Mouse (Mus musculus): ENCODE results near the gene Ssu2. TPM values are rescaled to one million over a fixed set of nuclear protein-coding genes. Genes with fewer than 3 reads are reported as not detected.

Ssu2 gene
- 2.7 and 3.0 TPM in 2 replicates for polyA plus RNA-seq (2015; fragmentation: Nextera tagmentation; extraction: Ambion mirVana)

GRCm38 (mm10) chr6:112387947-112388346 lies at the start of gene Ssu2:
Gene Ssu2, minus strand, starts transcription at chr6:112388023.
- no peak for ATAC-seq (ENCODE audit: insufficient read depth, low FRiP score, low read depth)
- Histone ChIP-seq H3K4me3 (replicated peaks) (no peak within 1 kb of the TSS), H3K4me1 (no peaks in the 10 kb centered on the region), H3K36me3 (no peaks in the 10 kb centered on the region), H3K9me3 (no peaks in the 10 kb centered on the region), H3K27me3 (replicated peaks) (no peaks in the 10 kb centered on the region), H3K4me2 (no peak within 1 kb of the TSS), H3K9ac (no peak within 1 kb of the TSS), H3K27ac (no peak within 1 kb of the TSS; the same call in 1 of the 2 replicates)
- WGBS, result 68% methylated on average over 9 of the region's 9 CpGs

DNA sequence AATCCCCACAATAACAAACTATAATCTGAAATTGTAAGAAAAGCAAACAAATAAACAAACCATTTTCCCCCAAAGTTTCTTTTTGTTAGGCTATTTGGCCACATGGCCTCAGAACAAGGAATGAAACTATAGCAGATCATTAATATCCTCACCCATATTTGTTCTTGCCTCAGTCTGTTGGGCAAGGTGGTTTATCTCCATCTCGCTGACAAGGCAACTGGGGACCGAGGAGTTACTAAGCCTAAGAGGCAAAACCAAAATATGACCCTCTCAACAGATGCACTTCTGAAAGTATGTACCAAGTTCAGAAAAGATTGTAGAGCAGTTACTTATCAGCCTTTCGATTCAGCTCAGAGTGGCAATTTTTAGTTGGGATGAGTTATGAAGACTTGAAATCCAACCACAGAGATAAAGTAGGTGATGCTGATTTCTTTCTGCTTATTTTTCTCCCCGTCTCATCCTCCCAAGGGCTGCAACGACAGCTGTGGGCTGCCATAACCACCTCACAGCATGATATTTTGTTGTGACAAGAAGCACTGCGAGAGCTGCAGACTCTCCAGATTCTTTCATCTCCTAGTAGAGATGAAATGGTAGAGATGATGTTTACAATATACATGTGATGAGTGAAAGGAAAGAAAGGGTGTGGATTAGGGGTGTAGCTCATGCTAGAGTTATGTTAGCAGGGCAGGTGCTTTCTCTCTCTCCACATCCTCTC lies 38.4 kb upstream of the Ssu2 start:
- no peak overlapping the region for H3K9ac ChIP-seq
- WGBS, result 60% methylated on average over 6 of the region's 6 CpGs
- no peaks in the 10 kb centered on the region for H3K9me3 ChIP-seq
- no peak overlapping the region for H3K27ac ChIP-seq
- no peaks in the 10 kb centered on the region for H3K36me3 ChIP-seq
- H3K27me3 ChIP-seq (replicated peaks), result no peaks in the 10 kb centered on the region
- no peak for ATAC-seq (ENCODE audit: insufficient read depth, low FRiP score, low read depth)
- H3K4me1 ChIP-seq, result no peaks in the 10 kb centered on the region
- no peak overlapping the region for H3K4me3 ChIP-seq (replicated peaks)
- no peak overlapping the region for H3K4me2 ChIP-seq

- ATAC-seq (ENCODE audit: insufficient read depth, low FRiP score, low read depth), result peak; percentile 58; the same call in 1 of the 2 replicates
- no peaks in the 10 kb centered on the region for H3K4me1 ChIP-seq
- H3K27me3 ChIP-seq (replicated peaks), result no peaks in the 10 kb centered on the region
- no peak overlapping the region for H3K27ac ChIP-seq
- no peaks in the 10 kb centered on the region for H3K36me3 ChIP-seq
- WGBS, result 69% methylated on average over 8 of the region's 8 CpGs
- no peak overlapping the region for H3K4me3 ChIP-seq (replicated peaks)
- H3K9me3 ChIP-seq, result no peaks in the 10 kb centered on the region
- H3K9ac ChIP-seq, result no peak overlapping the region
- H3K4me2 ChIP-seq, result no peak overlapping the region
These were observed 36.1 kb upstream of the Ssu2 start for GRCm38 (mm10) chr6:112423746-112424501.

DNA sequence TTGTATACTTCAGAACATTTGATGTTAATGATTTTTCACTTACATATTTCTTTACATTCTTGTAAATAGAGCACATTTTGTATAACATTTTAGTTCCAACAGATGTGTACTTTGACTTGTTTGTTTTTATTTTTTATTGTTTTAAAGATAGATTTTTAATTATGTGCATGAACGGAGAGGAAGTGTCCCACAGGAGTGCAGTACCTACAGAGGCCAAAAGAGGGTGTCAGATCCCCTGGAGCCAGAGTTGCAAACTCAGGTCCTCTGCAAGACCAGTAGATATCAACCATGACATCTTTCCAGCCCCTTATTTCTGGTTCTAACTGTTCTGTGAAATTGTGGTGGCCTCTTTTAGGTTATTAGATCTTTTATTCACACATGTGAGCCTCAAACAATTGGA lies 33.1 kb upstream of the Ssu2 start:
- Histone ChIP-seq H3K27me3 (replicated peaks) (no peaks in the 10 kb centered on the region), H3K27ac (no peak overlapping the region), H3K36me3 (no peaks in the 10 kb centered on the region), H3K9ac (no peak overlapping the region), H3K4me3 (replicated peaks) (no peak overlapping the region), H3K9me3 (no peaks in the 10 kb centered on the region), H3K4me2 (no peak overlapping the region), H3K4me1 (no peaks in the 10 kb centered on the region)
- 87% methylated on average over 1 of the region's 1 CpGs for WGBS
- no peak for ATAC-seq (ENCODE audit: insufficient read depth, low FRiP score, low read depth)

- H3K4me3 ChIP-seq (replicated peaks), result no peak overlapping the region
- no peak overlapping the region for H3K4me2 ChIP-seq
- H3K9ac ChIP-seq, result no peak overlapping the region
- no peaks in the 10 kb centered on the region for H3K9me3 ChIP-seq
- WGBS, result 74% methylated on average over 9 of the region's 9 CpGs
- no peak for ATAC-seq (ENCODE audit: insufficient read depth, low FRiP score, low read depth)
- H3K27me3 ChIP-seq (replicated peaks), result no peaks in the 10 kb centered on the region
- no peaks in the 10 kb centered on the region for H3K36me3 ChIP-seq
- H3K4me1 ChIP-seq, result no peaks in the 10 kb centered on the region
- no peak overlapping the region for H3K27ac ChIP-seq
These were observed 31.5 kb upstream of the Ssu2 start for GRCm38 (mm10) chr6:112419333-112419732.

DNA sequence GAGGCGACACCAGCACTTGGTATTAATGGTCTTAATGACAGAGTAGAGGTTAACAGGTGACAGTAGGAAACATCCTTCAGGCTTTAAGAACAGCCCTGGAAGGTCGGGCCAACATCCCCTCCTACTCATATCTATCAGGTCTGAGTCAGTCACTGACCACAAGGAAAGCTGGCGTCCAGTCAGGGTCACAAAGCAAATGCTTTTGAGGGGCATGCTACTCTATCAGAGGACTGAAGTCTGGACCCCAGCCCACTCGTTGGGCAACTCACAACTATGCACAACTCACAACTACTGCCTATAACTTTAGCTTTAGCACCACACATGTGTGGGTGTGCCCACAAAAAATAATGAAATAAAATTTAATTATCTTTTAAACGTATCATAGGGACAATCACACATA lies 16.3 kb upstream of the Ssu2 start:
- Histone ChIP-seq H3K4me2 (no peak overlapping the region), H3K36me3 (no peaks in the 10 kb centered on the region), H3K4me3 (replicated peaks) (no peak overlapping the region), H3K4me1 (no peaks in the 10 kb centered on the region; the same call in 1 of the 2 replicates), H3K9me3 (no peaks in the 10 kb centered on the region), H3K9ac (no peak overlapping the region), H3K27ac (no peak overlapping the region), H3K27me3 (replicated peaks) (no peaks in the 10 kb centered on the region)
- 75% methylated on average over 5 of the region's 5 CpGs for WGBS
- no peak for ATAC-seq (ENCODE audit: insufficient read depth, low FRiP score, low read depth)

GRCm38 (mm10) chr6:112401953-112402683 lies 14.3 kb upstream of the Ssu2 start:
- Histone ChIP-seq H3K4me2 (no peak overlapping the region), H3K4me1 (no peaks in the 10 kb centered on the region; the same call in 1 of the 2 replicates), H3K9me3 (no peaks in the 10 kb centered on the region), H3K27ac (peak overlapping the region; percentile 3; the same call in 1 of the 2 replicates), H3K4me3 (replicated peaks) (no peak overlapping the region), H3K9ac (no peak overlapping the region), H3K36me3 (no peaks in the 10 kb centered on the region), H3K27me3 (replicated peaks) (no peaks in the 10 kb centered on the region)
- 58% methylated on average over 12 of the region's 12 CpGs for WGBS
- ATAC-seq (ENCODE audit: insufficient read depth, low FRiP score, low read depth), result peak; percentile 73; the same call in 1 of the 2 replicates

- no peak overlapping the region for H3K4me3 ChIP-seq (replicated peaks)
- no peak overlapping the region for H3K27ac ChIP-seq
- H3K9me3 ChIP-seq, result no peaks in the 10 kb centered on the region
- WGBS, result 74% methylated on average over 3 of the region's 3 CpGs
- H3K4me2 ChIP-seq, result no peak overlapping the region
- no peaks in the 10 kb centered on the region for H3K27me3 ChIP-seq (replicated peaks)
- no peak overlapping the region for H3K9ac ChIP-seq
- H3K36me3 ChIP-seq, result no peaks in the 10 kb centered on the region
- H3K4me1 ChIP-seq, result no peaks in the 10 kb centered on the region; the same call in 1 of the 2 replicates
- ATAC-seq (ENCODE audit: insufficient read depth, low FRiP score, low read depth), result peak; percentile 32; the same call in 1 of the 2 replicates
These were observed 9.5 kb upstream of the Ssu2 start for GRCm38 (mm10) chr6:112397351-112397750.

- no peak overlapping the region for H3K4me2 ChIP-seq
- no peaks in the 10 kb centered on the region for H3K27me3 ChIP-seq (replicated peaks)
- no peaks in the 10 kb centered on the region for H3K9me3 ChIP-seq
- H3K4me3 ChIP-seq (replicated peaks), result no peak overlapping the region
- H3K27ac ChIP-seq, result no peak overlapping the region
- 86% methylated on average over 3 of the region's 3 CpGs for WGBS
- no peaks in the 10 kb centered on the region for H3K4me1 ChIP-seq
- no peak for ATAC-seq (ENCODE audit: insufficient read depth, low FRiP score, low read depth)
- H3K9ac ChIP-seq, result no peak overlapping the region
- no peaks in the 10 kb centered on the region for H3K36me3 ChIP-seq
These were observed 8.5 kb upstream of the Ssu2 start for GRCm38 (mm10) chr6:112396352-112396751.

DNA sequence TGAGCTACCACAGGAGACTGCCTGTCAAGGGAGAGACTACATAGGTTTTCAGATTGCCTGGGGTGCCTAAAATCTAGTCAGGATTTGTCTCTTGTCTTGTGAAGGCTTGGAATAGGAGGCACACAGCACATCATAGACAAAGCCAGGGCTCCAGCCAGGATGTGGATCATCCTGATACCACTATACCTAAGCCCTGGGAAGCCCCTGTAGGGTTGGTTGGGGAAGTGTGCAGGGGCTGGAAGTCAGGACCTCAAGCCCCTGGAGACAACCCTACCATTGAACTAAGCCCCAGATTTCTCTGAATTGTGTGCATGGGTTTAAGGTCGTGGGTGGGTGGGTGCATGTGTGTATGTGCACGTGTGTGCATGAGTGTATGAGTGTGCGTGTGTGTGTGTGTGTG lies 562 bp upstream of the Ssu2 start:
- Histone ChIP-seq H3K36me3 (no peaks in the 10 kb centered on the region), H3K27ac (no peak overlapping the region; the same call in 1 of the 2 replicates), H3K27me3 (replicated peaks) (no peaks in the 10 kb centered on the region), H3K9me3 (no peaks in the 10 kb centered on the region), H3K4me2 (no peak overlapping the region), H3K4me3 (replicated peaks) (no peak overlapping the region), H3K9ac (no peak overlapping the region), H3K4me1 (no peaks in the 10 kb centered on the region)
- no peak for ATAC-seq (ENCODE audit: insufficient read depth, low FRiP score, low read depth)
- WGBS, result 70% methylated on average over 3 of the region's 3 CpGs

GRCm38 (mm10) chr6:112386260-112386659 lies 1.6 kb downstream of the Ssu2 start:
- WGBS, result 53% methylated on average over 2 of the region's 2 CpGs
- Histone ChIP-seq H3K27me3 (replicated peaks) (no peaks in the 10 kb centered on the region), H3K4me3 (replicated peaks) (no peak overlapping the region), H3K36me3 (no peaks in the 10 kb centered on the region), H3K4me2 (no peak overlapping the region), H3K9me3 (no peaks in the 10 kb centered on the region), H3K9ac (no peak overlapping the region), H3K27ac (no peak overlapping the region), H3K4me1 (no peaks in the 10 kb centered on the region)
- no peak for ATAC-seq (ENCODE audit: insufficient read depth, low FRiP score, low read depth)
